Mouse (Mus musculus) MEL (cell line): ENCODE results near the gene Rtp4.

ENCODE experiments used
- CTCF ChIP-seq, 3 experiments: IDR thresholded peaks in 2 of 3; conservative IDR thresholded peaks in 1 of 3; 2 replicates each; pipeline ENCODE4 v1.5.1; 2011 to 2012; ENCODE audit warnings: low read length in 3 of 3, low read depth in 2 of 3, mild to moderate bottlenecking in 2 of 3, improper control_type of control experiment in 1 of 3, inconsistent platforms in 1 of 3, mixed read lengths in 1 of 3, moderate library complexity in 1 of 3; ENCODE audit not compliant: control insufficient read depth in 1 of 3, insufficient read depth in 1 of 3, poor library complexity in 1 of 3, severe bottlenecking in 1 of 3
- MAX ChIP-seq: IDR thresholded peaks from 2 replicates; pipeline ENCODE4 v1.6.1; 2011; ENCODE audit warnings: low read length, improper control_type of control experiment
- POLR2A ChIP-seq, 2 experiments: IDR thresholded peaks; 2 replicates each; pipeline ENCODE4 v1.6.1; 2011 to 2012; ENCODE audit warnings: low read length in 2 of 2, mild to moderate bottlenecking in 2 of 2, control low read depth in 1 of 2, improper control_type of control experiment in 1 of 2, low read depth in 1 of 2, moderate library complexity in 1 of 2; ENCODE audit not compliant: control insufficient read depth in 1 of 2, insufficient read depth in 1 of 2, poor library complexity in 1 of 2
- TBP ChIP-seq: IDR thresholded peaks from 2 replicates; pipeline ENCODE4 v1.8.0; 2011; ENCODE audit warnings: low read depth, low read length, improper control_type of control experiment
- UBTF ChIP-seq: IDR thresholded peaks from 2 replicates; pipeline ENCODE4 v1.6.1; 2012; ENCODE audit warnings: low read depth, mild to moderate bottlenecking, inconsistent platforms, low read length, improper control_type of control experiment, moderate library complexity, borderline replicate concordance; ENCODE audit not compliant: insufficient read depth

DNA sequence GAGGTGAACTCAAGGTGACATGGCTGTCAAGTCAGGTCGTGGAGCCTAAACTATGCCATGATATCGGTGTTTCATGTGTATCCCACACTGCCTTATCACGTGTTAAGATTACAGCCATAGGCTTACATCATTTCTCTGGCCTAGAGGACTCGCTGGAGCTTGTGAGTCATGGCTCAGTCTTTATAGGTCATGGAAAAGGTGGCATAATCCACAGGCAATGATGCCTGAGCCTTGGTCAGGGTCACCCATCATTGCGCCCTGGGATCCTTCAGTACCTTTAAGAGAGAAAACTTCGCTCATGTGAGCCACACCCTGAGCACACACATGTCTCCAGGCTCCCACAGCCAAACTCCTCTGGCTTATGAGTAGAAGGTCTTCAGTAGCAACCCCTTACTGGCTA, 48.5 kb upstream of the Rtp4 start:
- TF ChIP-seq MAX, result no peak
- TF ChIP-seq CTCF (IDR thresholded peaks at IDR 0.05 in 2 of 3, conservative IDR thresholded peaks at IDR 0.05 in 1 of 3; ENCODE audit: control insufficient read depth in 1 of 3, insufficient read depth in 1 of 3, low read depth in 2 of 3, low read length in 3 of 3, poor library complexity in 1 of 3, severe bottlenecking in 1 of 3), result no peak
- TF ChIP-seq TBP, result no peak
- no peak for TF ChIP-seq UBTF
- no peak for TF ChIP-seq POLR2A (IDR thresholded peaks at IDR 0.05; ENCODE audit: control insufficient read depth in 1 of 2, insufficient read depth in 1 of 2, low read depth in 1 of 2, low read length in 2 of 2, poor library complexity in 1 of 2)
